Mouse (Mus musculus) adrenal gland, adult (tissue): ENCODE results near the gene Clk3.

Experiments
- DNase-seq, 2 experiments: peaks; one replicate each; pipeline ENCODE4 v3.0.0; 2022 to 2023; ENCODE audit warnings: low spot score in 1 of 2; ENCODE audit not compliant: inconsistent age in 2 of 2

The Clk3 gene

GRCm38 (mm10) chr9:57770836-57771235, 5.2 kb upstream of the Clk3 start:
- no peak for DNase-seq

GRCm38 (mm10) chr9:57770214-57770613, 4.6 kb upstream of the Clk3 start:
- no peak for DNase-seq

- DNase-seq, result no peak
Observed at GRCm38 (mm10) chr9:57769539-57770069, 3.9 kb upstream of the Clk3 start.

GRCm38 (mm10) chr9:57767231-57767630, 1.6 kb upstream of the Clk3 start:
- DNase-seq, result no peak

- DNase-seq, result no peak
Observed at GRCm38 (mm10) chr9:57766431-57766830, 771 bp upstream of the Clk3 start.

- peak; percentile 96 to 98 for DNase-seq
Observed at GRCm38 (mm10) chr9:57764974-57765363, 691 bp downstream of the Clk3 start.

- DNase-seq, result peak; percentile 85 to 94
Observed at GRCm38 (mm10) chr9:57764147-57764973, 1.3 kb downstream of the Clk3 start.

- DNase-seq, result peak; percentile 46 to 76
Observed at GRCm38 (mm10) chr9:57762563-57762991, 3.1 kb downstream of the Clk3 start.

GRCm38 (mm10) chr9:57761563-57762551, 3.8 kb downstream of the Clk3 start:
- peak in 1 of 2 experiments; percentile 52 for DNase-seq

- no peak for DNase-seq
Observed at GRCm38 (mm10) chr9:57760416-57761146, 5.1 kb downstream of the Clk3 start.

GRCm38 (mm10) chr9:57759289-57759688, 6.4 kb downstream of the Clk3 start:
- DNase-seq, result peak; percentile 83 to 95

- peak in 1 of 2 experiments; percentile 38 for DNase-seq
Observed at GRCm38 (mm10) chr9:57758528-57758927, 7.1 kb downstream of the Clk3 start.

GRCm38 (mm10) chr9:57757578-57757977, 8.1 kb downstream of the Clk3 start:
- peak in 1 of 2 experiments; percentile 35 for DNase-seq

- DNase-seq, result peak in 1 of 2 experiments; percentile 29
Observed at GRCm38 (mm10) chr9:57750901-57751300, 14.8 kb downstream of the Clk3 start.

- no peak for DNase-seq
Observed at GRCm38 (mm10) chr9:57748831-57749230, 16.8 kb downstream of the Clk3 start.

GRCm38 (mm10) chr9:57748137-57748536, 17.5 kb downstream of the Clk3 start:
- peak in 1 of 2 experiments; percentile 37 for DNase-seq

GRCm38 (mm10) chr9:57747067-57747466, 18.6 kb downstream of the Clk3 start:
- DNase-seq, result no peak

GRCm38 (mm10) chr9:57744462-57745091, 21.1 kb downstream of the Clk3 start:
- peak; percentile 39 to 79 for DNase-seq

GRCm38 (mm10) chr9:57739863-57740262, 25.8 kb downstream of the Clk3 start:
- DNase-seq, result no peak

- DNase-seq, result no peak
Observed at GRCm38 (mm10) chr9:57733606-57734005, 32.1 kb downstream of the Clk3 start.
